Mouse (Mus musculus) left cerebral cortex, adult 11 months (tissue): ENCODE measurements around the gene Dnajb12.

ENCODE experiments used
- DNase-seq: peaks from one replicate; pipeline ENCODE4 v3.0.0; 2022; ENCODE audit warnings: low spot score

The Dnajb12 gene

DNA sequence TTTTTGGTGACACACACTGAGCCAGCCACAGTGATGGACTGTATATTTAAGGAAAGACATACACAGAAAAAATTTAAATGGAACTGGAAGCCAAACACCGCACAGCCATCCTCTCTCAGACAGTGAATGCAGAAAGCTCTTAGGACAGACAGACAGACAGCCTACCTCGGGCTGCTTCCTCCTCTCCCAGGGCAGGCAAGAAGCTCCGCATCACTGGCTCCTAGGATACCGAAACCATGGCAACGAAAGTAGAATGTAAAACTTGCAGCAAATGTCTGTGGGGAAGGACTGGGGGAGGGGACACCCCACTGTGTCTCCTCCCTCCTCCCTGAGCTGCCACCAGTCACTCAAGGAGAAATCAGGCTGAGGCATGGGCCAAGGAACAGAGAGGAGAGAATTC is 18.2 kb downstream of the Dnajb12 start:
- DNase-seq = peak; percentile 85

DNA sequence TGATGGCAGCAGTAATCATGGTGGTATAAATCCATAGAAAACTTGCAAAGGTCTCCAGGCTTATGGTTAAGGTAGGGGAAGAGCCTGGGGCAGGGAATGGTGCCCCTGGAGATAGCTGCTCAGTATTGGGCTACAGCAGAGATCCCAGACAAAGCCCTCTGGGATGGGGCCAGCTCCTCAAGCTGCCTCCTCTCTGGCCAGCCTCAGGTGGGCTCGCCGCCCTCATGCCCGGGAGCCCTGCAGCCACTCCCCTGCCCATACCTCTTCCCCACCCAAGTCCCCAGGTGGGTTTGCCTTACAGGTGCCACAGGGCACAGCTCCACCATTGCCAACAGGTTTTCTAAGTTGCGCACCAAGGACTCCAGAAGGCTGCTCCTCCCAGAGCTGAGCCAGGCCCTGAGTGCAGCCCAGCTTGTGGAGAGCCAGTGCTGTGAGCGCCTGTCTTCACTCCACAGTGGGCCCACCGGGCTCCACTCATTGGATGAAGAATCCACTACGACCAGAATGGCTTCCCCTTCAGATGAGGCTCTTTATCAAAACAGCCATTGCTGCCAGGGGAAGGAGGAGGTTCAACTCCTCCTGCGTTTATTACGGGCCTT is 18.9 kb downstream of the Dnajb12 start:
- DNase-seq = no peak

- no peak for DNase-seq
Measured at GRCm38 (mm10) chr10:59898935-59899334, 19.6 kb downstream of the Dnajb12 start.

DNA sequence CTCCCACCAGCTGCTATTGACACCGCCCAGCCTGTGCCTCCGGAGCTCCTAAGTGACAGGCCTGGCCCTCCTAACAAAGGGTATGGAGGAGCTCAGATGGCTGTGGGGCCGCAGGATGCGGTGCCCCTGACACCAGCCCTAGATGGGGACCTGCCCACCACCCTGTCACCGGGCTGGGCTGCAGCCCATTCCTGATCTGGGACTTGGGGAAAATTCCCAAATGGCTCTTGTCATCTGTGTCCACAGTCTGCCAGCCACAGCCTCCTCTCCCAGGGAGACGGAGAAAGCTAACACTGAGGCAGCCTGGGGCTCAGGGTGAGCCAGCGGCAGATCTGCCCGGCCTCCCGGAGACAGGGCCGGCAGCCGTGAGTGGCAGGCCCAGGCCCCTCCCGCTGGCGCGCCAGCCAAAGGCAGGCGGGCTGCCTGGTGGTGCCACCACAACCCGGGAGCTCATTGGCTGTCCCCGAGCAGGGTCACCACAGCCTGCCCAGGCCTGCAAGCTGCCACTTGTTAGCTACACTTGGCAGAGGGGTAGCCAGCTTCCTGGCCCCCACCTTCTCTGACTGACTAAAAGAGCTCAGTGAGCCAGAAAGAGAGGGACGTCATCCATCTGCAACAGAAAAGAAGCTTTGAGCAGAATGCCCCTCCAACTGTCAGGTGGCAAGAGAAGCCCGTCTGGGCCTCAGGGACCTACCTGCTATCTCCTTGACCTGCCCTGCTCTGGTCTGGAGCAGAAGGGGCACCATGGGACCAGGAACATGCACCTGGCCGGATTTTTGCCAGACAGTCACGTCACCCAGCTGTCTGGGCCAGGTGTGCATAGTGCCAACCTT is 20.2 kb downstream of the Dnajb12 start:
- peak; percentile 93 for DNase-seq

- no peak for DNase-seq
Measured at GRCm38 (mm10) chr10:59900174-59900435, 20.7 kb downstream of the Dnajb12 start.

DNA sequence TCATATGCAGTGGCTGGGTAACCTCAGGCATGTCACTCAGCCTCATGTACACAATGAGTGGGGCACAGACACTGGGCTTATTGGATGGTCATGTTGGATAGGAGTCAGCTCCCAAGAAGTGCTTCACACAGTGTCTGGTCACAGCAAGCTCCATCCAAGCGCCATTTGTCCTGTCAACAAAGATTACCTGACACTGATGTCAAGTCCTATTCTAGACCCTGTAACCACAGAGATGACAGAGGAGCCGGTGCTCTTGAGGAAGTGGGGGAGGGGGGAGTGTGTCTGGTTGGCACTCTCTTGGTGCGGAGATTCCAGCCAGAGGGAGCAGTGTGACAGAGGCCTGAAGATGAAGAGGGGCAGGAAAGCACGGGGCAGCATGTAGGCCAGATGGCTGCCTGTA is 21.6 kb downstream of the Dnajb12 start:
- no peak for DNase-seq

DNA sequence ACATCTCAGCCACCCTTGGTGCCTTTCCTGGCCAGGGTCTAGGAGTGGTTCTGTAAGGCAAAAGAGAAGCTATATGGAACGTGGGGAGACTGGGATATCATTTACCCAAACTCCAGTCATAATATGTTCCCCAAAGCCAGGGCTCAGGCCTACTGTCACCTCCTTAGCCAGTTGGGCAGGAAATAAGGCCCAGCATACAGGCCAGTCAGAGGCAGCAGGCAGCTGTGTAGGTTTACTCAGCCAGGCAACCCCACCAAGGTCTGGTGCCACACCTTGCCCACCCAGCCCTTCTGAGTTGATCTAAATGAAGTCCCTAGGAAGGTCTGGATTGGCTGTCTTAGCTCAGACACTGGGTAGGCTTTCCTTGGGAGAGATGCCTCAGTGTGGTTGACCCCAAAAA is 22.1 kb downstream of the Dnajb12 start:
- no peak for DNase-seq

DNA sequence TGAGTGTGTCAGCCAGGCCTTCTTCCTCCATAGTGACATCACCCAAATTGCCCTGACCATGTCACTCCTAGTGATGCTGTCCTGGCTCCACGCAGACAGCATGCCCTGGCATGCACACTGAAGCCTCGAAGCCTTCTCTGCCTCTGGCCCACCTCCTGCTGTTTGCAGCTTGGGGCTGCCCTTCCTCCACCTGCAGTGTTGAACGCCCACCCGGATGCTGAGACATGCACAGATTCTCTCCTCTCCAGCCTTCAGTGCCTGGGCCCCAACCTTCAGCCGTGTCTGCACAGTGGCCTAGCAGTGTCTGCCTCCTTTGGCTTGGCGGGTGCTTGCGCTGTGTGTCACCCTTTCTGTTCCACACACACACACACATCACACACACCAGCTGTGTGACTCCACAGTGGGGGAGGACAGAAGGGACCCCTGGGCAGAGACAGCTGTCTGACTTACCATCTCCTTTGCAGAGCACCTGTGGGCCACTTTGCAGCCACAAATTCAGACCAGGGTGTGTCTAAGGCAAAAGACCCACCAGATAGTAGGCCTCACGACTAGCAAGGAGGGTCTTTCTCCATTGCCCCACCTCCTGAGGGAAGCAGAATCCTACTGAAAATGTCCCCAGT is 22.7 kb downstream of the Dnajb12 start:
- DNase-seq = no peak

DNA sequence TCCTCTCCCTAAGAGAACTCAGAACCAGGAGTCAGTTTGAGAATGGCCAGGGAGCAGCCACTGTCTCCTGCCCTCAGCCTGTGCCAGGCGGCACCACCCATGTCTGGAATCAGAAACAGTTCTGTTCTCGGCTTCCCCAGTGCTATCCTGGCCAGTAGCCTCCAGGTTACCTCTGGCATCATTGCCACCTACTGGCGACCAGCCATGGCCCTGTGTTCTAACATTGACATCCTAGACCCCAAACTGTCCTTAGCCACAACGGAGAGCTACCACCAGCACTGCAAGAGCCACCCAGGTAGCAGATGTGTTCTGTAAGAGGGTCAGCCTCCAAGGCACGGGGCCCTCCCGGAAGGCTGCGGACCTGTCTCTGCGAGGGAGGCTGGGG is 23.2 kb downstream of the Dnajb12 start:
- DNase-seq = no peak

GRCm38 (mm10) chr10:59903170-59903569 is 23.8 kb downstream of the Dnajb12 start:
- DNase-seq = no peak

- DNase-seq = no peak
Measured at GRCm38 (mm10) chr10:59907080-59907609, 27.8 kb downstream of the Dnajb12 start.

DNA sequence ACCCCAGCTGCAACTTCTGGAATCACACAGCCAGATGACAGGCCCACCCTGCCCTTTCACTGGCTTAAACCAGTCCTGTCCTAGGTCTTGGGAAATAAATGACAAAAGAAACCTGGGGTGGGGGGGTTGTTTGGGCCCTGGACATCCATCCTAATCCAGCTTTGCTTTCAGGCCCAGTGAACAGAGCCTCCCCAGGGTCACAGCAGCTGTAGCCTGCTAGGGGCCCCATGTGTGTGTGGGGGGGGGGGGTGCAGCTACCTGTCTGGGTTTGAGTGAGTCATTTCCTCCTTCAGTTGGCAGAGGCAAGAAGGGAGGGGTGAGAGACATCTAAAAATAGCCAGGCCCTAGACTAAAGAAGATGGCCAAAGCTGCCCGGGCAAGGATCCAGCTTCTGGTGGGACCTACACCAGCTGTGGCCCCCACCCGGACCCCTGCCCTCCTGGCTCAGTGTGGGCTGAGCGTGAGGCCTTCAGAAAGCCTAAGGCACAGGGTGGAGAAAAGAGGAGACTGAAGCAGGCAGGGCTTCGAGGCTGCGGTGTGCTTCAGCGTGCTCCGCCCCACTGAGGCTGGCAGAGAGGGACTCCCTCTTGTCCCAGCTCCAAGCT is 28.4 kb downstream of the Dnajb12 start:
- no peak for DNase-seq

DNA sequence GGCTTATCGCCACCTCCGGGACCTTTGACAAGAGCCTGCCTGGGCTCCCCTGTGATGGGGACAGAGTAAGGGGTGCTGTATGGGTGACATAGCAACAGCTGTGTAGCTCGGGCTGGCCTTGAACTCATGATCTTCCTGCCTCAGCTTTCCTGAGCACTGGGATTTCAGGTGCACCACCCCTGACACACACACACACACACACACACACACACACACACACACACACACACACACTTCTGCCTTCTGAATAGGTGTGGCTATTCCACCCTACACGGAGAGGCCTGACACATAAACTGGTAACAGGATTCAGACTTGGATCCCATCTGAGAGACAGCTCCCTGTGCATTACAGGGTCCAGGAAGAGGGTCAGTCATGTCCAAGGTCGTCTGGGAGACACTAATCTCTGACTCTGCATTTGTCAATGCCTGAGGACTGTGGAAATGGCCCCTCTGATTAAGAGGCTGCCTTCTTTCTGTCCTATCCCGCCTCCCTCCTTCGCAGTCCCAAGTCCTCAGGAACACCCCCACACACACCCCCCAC is 29.5 kb downstream of the Dnajb12 start:
- DNase-seq = no peak

- no peak for DNase-seq
Measured at GRCm38 (mm10) chr10:59909357-59909847, 30.0 kb downstream of the Dnajb12 start.

GRCm38 (mm10) chr10:59911091-59911490 is 31.7 kb downstream of the Dnajb12 start:
- no peak for DNase-seq

DNA sequence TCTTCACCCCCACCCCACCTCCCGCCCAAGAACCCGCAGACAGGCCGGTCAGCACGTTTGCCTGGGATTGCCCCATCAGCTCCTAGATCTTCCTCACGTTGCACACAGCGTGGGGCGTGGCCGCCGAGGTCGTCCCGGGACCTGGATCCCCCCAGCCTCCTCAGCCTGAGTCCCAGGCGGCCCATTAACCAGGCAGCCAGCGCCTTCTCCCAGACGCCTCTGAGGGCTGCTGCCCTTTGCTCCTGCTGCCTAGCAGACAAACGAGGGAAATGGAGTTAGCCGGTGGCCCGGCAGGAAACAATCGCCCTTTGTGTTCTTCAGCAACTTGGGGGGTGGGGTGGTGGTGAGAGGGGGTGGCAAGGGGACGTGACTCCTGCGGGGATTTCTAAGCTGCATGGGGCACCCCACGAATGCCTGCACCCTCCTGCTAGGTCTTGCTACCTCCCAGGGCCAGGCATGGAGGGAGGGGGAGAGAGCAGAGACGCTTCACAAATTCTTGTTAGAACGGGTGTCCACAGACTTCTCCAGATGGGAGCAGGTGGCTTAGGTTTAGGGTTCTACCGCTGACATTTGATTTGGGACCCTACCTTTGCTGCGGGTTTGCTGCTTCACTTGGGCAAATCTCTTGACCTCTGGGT is 32.3 kb downstream of the Dnajb12 start:
- DNase-seq = no peak

DNA sequence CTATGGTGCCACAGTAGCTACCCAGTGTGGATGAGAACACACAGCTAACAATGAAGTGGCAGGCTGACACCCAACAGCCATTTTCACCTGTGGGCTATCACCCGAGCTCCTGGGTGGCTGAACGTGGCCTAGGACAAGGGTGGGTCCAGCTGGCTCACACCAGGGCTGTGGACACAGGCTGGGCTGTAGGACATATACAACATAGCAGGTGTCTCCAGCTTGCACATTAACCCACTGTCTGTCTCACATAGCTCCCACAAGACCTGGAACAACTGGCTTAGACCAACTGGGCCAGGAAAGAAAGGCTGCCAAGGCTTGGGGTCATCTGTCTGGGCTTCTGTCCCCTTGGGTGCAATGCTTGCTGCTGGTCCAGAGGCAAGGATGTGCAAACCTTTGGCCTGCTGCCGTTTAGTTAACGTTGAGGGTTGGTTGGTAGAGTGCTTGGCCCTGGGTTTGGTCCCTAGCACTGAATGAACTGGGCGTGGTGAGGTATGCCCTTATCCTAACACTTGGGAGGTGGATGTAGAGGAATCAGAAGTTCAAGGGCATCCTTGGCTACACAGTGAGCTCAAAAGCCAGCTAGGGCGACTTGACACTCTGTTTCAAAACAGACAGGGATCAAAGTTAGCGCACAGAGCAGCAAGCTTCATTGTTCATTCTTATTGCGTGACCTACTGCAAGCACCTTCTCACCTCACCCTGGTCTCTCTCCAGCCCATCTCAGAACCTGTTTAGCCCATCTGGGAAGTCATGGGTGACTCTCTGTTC is 36.0 kb downstream of the Dnajb12 start:
- no peak for DNase-seq

GRCm38 (mm10) chr10:59916159-59916558 is 36.8 kb downstream of the Dnajb12 start:
- no peak for DNase-seq

DNA sequence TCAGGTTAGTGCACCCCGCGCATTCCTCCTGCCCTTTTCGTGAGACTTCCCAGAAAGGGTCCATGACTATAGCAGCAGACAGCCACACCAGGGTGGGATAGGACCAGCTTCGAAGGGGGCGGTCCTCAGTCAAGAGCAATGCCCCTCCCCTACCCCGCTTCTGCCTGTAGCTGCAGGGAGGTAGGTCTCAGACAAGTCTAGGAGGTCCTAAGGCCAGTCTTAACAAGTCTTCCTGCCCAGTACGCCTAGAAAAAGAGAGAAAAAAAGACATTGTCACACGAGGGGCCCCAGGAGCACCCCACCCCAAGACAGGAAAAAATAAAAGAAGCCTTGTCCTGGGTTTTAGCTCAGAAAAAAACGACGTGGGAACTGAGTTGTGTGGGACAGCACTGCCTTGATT is 37.3 kb downstream of the Dnajb12 start:
- DNase-seq = no peak

GRCm38 (mm10) chr10:59918111-59918510 is 38.8 kb downstream of the Dnajb12 start:
- DNase-seq = no peak

DNA sequence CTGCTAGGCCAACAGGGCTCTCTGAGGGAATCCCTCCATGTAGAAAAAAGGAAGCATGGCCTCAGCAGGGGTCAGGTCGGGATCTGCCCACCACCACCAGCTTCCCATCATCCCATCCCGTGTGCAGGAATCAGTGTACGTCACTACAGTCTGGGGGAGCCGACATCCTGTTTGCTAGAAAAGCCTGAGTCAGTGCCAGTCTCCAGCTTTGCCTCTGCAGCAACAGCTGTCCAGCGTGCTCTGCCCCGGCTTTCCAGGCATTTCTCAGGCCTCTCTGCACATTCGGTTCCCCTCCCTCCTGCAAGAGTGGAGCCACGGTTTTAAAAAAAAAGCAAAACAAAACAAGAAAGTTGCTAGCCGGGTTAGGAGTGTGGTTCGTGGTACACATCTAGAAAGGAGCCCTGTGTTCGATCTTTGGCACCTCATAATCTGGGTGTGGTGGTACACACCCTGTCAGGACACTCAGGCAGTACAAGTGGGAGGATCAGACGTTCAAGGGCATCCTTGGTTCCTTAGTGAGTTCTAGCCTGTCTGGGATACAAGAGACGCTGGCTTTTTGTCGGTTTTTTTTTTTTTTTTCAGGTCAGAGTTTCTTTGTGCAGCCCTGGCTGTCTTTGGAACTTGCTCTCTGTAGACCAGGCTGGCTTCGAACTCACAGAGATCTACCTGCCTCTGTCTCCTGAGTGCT is 40.3 kb downstream of the Dnajb12 start:
- no peak for DNase-seq
